Mouse (Mus musculus): ENCODE measurements around the gene Eps15l1.

Eps15l1 gene

GRCm38 (mm10) chr8:72421362-72422335, at the start of gene Eps15l1:
Gene Eps15l1, minus strand, starts transcription at chr8:72421460.
- DNase-seq (ENCODE audit: low spot score) = peak; percentile 96

GRCm38 (mm10) chr8:72470684-72471083, 49.4 kb upstream of the Eps15l1 start:
- no peak for DNase-seq (ENCODE audit: low spot score)

GRCm38 (mm10) chr8:72469984-72470383, 48.7 kb upstream of the Eps15l1 start:
- no peak for DNase-seq (ENCODE audit: low spot score)

GRCm38 (mm10) chr8:72469243-72469642, 48.0 kb upstream of the Eps15l1 start:
- no peak for DNase-seq (ENCODE audit: low spot score)

- no peak for DNase-seq (ENCODE audit: low spot score)
Measured at GRCm38 (mm10) chr8:72464211-72464610, 43.0 kb upstream of the Eps15l1 start.

GRCm38 (mm10) chr8:72459881-72460533, 38.7 kb upstream of the Eps15l1 start:
- no peak for DNase-seq (ENCODE audit: low spot score)

- no peak for DNase-seq (ENCODE audit: low spot score)
Measured at GRCm38 (mm10) chr8:72458457-72458856, 37.2 kb upstream of the Eps15l1 start.

GRCm38 (mm10) chr8:72457806-72458205, 36.5 kb upstream of the Eps15l1 start:
- DNase-seq (ENCODE audit: low spot score) = no peak

GRCm38 (mm10) chr8:72455317-72455716, 34.1 kb upstream of the Eps15l1 start:
- DNase-seq (ENCODE audit: low spot score) = no peak

- DNase-seq (ENCODE audit: low spot score) = no peak
Measured at GRCm38 (mm10) chr8:72453904-72454303, 32.6 kb upstream of the Eps15l1 start.

- no peak for DNase-seq (ENCODE audit: low spot score)
Measured at GRCm38 (mm10) chr8:72451516-72451915, 30.3 kb upstream of the Eps15l1 start.

- DNase-seq (ENCODE audit: low spot score) = no peak
Measured at GRCm38 (mm10) chr8:72445071-72445470, 23.8 kb upstream of the Eps15l1 start.

- no peak for DNase-seq (ENCODE audit: low spot score)
Measured at GRCm38 (mm10) chr8:72443994-72444350, 22.7 kb upstream of the Eps15l1 start.

GRCm38 (mm10) chr8:72443338-72443993, 22.2 kb upstream of the Eps15l1 start, which contains the start of the genes Calr3 and 1700030K09Rik:
Gene Calr3, minus strand, starts transcription at chr8:72443870.
Gene 1700030K09Rik, plus strand, starts transcription at chr8:72443880.
- DNase-seq (ENCODE audit: low spot score) = peak; percentile 90

GRCm38 (mm10) chr8:72438248-72439015, 17.2 kb upstream of the Eps15l1 start:
- no peak for DNase-seq (ENCODE audit: low spot score)

- DNase-seq (ENCODE audit: low spot score) = peak; percentile 42
Measured at GRCm38 (mm10) chr8:72434952-72435351, 13.7 kb upstream of the Eps15l1 start.

- no peak for DNase-seq (ENCODE audit: low spot score)
Measured at GRCm38 (mm10) chr8:72429676-72430075, 8.4 kb upstream of the Eps15l1 start.

- DNase-seq (ENCODE audit: low spot score) = no peak
Measured at GRCm38 (mm10) chr8:72422926-72423325, 1.7 kb upstream of the Eps15l1 start.

- peak; percentile 16 for DNase-seq (ENCODE audit: low spot score)
Measured at GRCm38 (mm10) chr8:72420571-72421361, 494 bp downstream of the Eps15l1 start.

GRCm38 (mm10) chr8:72418073-72418472, 3.2 kb downstream of the Eps15l1 start:
- DNase-seq (ENCODE audit: low spot score) = no peak

- no peak for DNase-seq (ENCODE audit: low spot score)
Measured at GRCm38 (mm10) chr8:72415252-72415651, 6.0 kb downstream of the Eps15l1 start.
